Mouse (Mus musculus): ENCODE data around the gene Cfd. TPM values are rescaled to one million over a fixed set of nuclear protein-coding genes. Genes with fewer than 3 reads are reported as not detected.

The Cfd gene
- total and polyA plus RNA-seq, 2 experiments from 2014 or later = not detected

GRCm38 (mm10) chr10:79852827-79853226, 37.8 kb upstream of the Cfd start:
- no peaks in the 10 kb centered on the region for H3K27me3 ChIP-seq (ENCODE audit: insufficient read depth, low read length)
- peaks cover 5% of the 10 kb centered on the region; the same call in 1 of the 2 replicates for H3K36me3 ChIP-seq (ENCODE audit: insufficient read depth)
- no peak for ATAC-seq
- H3K4me3 ChIP-seq (ENCODE audit: low read depth, low read length) = peak overlapping the region; percentile 34
- TF ChIP-seq CTCF (IDR thresholded peaks at IDR 0.05; ENCODE audit: low read depth) = no peak
- DNase-seq = no peak
- peak overlapping the region; percentile 98 for H3K27ac ChIP-seq (ENCODE audit: low read depth, low read length)
- peak overlapping the region; percentile 56 for H3K4me2 ChIP-seq (ENCODE audit: low read depth)
- H3K4me1 ChIP-seq (ENCODE audit: insufficient read depth) = peaks cover 33% of the 10 kb centered on the region
- 15% methylated on average over 8 of the region's 8 CpGs for WGBS
- H3K9me3 ChIP-seq (ENCODE audit: low read length) = no peaks in the 10 kb centered on the region
- peak overlapping the region; percentile 69 for H3K9ac ChIP-seq

GRCm38 (mm10) chr10:79853392-79853791, 37.3 kb upstream of the Cfd start:
- peaks cover 38% of the 10 kb centered on the region for H3K4me1 ChIP-seq (ENCODE audit: insufficient read depth)
- 1% methylated on average over 15 of the region's 15 CpGs for WGBS
- H3K36me3 ChIP-seq (ENCODE audit: insufficient read depth) = peaks cover 5% of the 10 kb centered on the region; the same call in 1 of the 2 replicates
- ATAC-seq (peak; percentile 3), DNase-seq (peak; percentile 93)
- H3K9ac ChIP-seq = peak overlapping the region; percentile 69
- no peaks in the 10 kb centered on the region for H3K27me3 ChIP-seq (ENCODE audit: insufficient read depth, low read length)
- H3K4me3 ChIP-seq (ENCODE audit: low read depth, low read length) = peak overlapping the region; percentile 34
- H3K4me2 ChIP-seq (ENCODE audit: low read depth) = peak overlapping the region; percentile 56
- TF ChIP-seq CTCF (IDR thresholded peaks at IDR 0.05; ENCODE audit: low read depth) = no peak
- H3K27ac ChIP-seq (ENCODE audit: low read depth, low read length) = peak overlapping the region; percentile 98
- H3K9me3 ChIP-seq (ENCODE audit: low read length) = no peaks in the 10 kb centered on the region

GRCm38 (mm10) chr10:79853860-79854795, 36.5 kb upstream of the Cfd start, which contains the start of gene Ptbp1:
Gene Ptbp1, plus strand, starts transcription at chr10:79854427.
- H3K9ac ChIP-seq = peak within 1 kb of the TSS; percentile 99
- H3K4me3 ChIP-seq (ENCODE audit: low read depth, low read length) = peak within 1 kb of the TSS; percentile 89
- H3K4me2 ChIP-seq (ENCODE audit: low read depth) = peak within 1 kb of the TSS; percentile 82
- H3K27ac ChIP-seq (ENCODE audit: low read depth, low read length) = peak within 1 kb of the TSS; percentile 98
- H3K9me3 ChIP-seq (ENCODE audit: low read length) = no peaks in the 10 kb centered on the region
- WGBS = 1% methylated on average over 75 of the region's 75 CpGs
- ATAC-seq (peak; percentile 95), DNase-seq (peak; percentile 100)
- peaks cover 42% of the 10 kb centered on the region for H3K4me1 ChIP-seq (ENCODE audit: insufficient read depth)
- peaks cover 9% of the 10 kb centered on the region for H3K36me3 ChIP-seq (ENCODE audit: insufficient read depth)
- TF ChIP-seq CTCF (IDR thresholded peaks at IDR 0.05; ENCODE audit: low read depth) = 0 out of 2 replicates have a peak, but pooled peaks have one; percentile 2
- H3K27me3 ChIP-seq (ENCODE audit: insufficient read depth, low read length) = no peaks in the 10 kb centered on the region

GRCm38 (mm10) chr10:79854801-79855541, 35.7 kb upstream of the Cfd start:
- peak overlapping the region; percentile 99 for H3K9ac ChIP-seq
- H3K4me1 ChIP-seq (ENCODE audit: insufficient read depth) = peaks cover 42% of the 10 kb centered on the region
- peak overlapping the region; percentile 89 for H3K4me3 ChIP-seq (ENCODE audit: low read depth, low read length)
- WGBS = 2% methylated on average over 80 of the region's 83 CpGs
- H3K27ac ChIP-seq (ENCODE audit: low read depth, low read length) = peak overlapping the region; percentile 98
- ATAC-seq = peak; percentile 26
- no peak; the same call in 1 of the 2 replicates for TF ChIP-seq CTCF (IDR thresholded peaks at IDR 0.05; ENCODE audit: low read depth)
- no peaks in the 10 kb centered on the region for H3K9me3 ChIP-seq (ENCODE audit: low read length)
- H3K4me2 ChIP-seq (ENCODE audit: low read depth) = peak overlapping the region; percentile 82
- H3K36me3 ChIP-seq (ENCODE audit: insufficient read depth) = peaks cover 17% of the 10 kb centered on the region
- peak; percentile 78 for DNase-seq
- no peaks in the 10 kb centered on the region for H3K27me3 ChIP-seq (ENCODE audit: insufficient read depth, low read length)

- peaks cover 24% of the 10 kb centered on the region for H3K36me3 ChIP-seq (ENCODE audit: insufficient read depth)
- H3K9ac ChIP-seq = peak overlapping the region; percentile 99
- WGBS = 4% methylated on average over 10 of the region's 10 CpGs
- H3K4me1 ChIP-seq (ENCODE audit: insufficient read depth) = peaks cover 42% of the 10 kb centered on the region
- no peaks in the 10 kb centered on the region for H3K27me3 ChIP-seq (ENCODE audit: insufficient read depth, low read length)
- ATAC-seq = no peak
- H3K4me2 ChIP-seq (ENCODE audit: low read depth) = peak overlapping the region; percentile 82
- TF ChIP-seq CTCF (IDR thresholded peaks at IDR 0.05; ENCODE audit: low read depth) = no peak
- H3K27ac ChIP-seq (ENCODE audit: low read depth, low read length) = peak overlapping the region; percentile 98
- H3K9me3 ChIP-seq (ENCODE audit: low read length) = no peaks in the 10 kb centered on the region
- DNase-seq = no peak
- H3K4me3 ChIP-seq (ENCODE audit: low read depth, low read length) = peak overlapping the region; percentile 89
Observed at GRCm38 (mm10) chr10:79855558-79856184, 35.0 kb upstream of the Cfd start.

- H3K36me3 ChIP-seq (ENCODE audit: insufficient read depth) = peaks cover 30% of the 10 kb centered on the region
- TF ChIP-seq CTCF (IDR thresholded peaks at IDR 0.05; ENCODE audit: low read depth) = no peak
- DNase-seq (no peak), ATAC-seq (no peak)
- H3K4me3 ChIP-seq (ENCODE audit: low read depth, low read length) = peak overlapping the region; percentile 89
- no peaks in the 10 kb centered on the region for H3K27me3 ChIP-seq (ENCODE audit: insufficient read depth, low read length)
- H3K4me2 ChIP-seq (ENCODE audit: low read depth) = peak overlapping the region; percentile 82
- peaks cover 42% of the 10 kb centered on the region for H3K4me1 ChIP-seq (ENCODE audit: insufficient read depth)
- peak overlapping the region; percentile 99 for H3K9ac ChIP-seq
- WGBS = 21% methylated on average over 6 of the region's 6 CpGs
- 0 out of 2 replicates have a peak overlapping the region, but pooled peaks have one; percentile 1 for H3K27ac ChIP-seq (ENCODE audit: low read depth, low read length)
- no peaks in the 10 kb centered on the region for H3K9me3 ChIP-seq (ENCODE audit: low read length)
Observed at GRCm38 (mm10) chr10:79856280-79856679, 34.4 kb upstream of the Cfd start.

Measured in forebrain, postnatal 0 days (tissue).